In genomic region chr5:113208622-113209400, GRCm38 (mm10) we compare ENCODE assay signal across 10 mouse cellular contexts. TPM values are rescaled to one million over a fixed set of nuclear protein-coding genes. Genes with fewer than 3 reads are reported as not detected.
DNase-seq lines count a peak whose midpoint lies in the region; ATAC-seq and TF ChIP-seq lines count a peak whose summit lies in the region.
"Had no signal": no experiment of that assay in that cellular context is flagged by ENCODE, and none has a peak within 500 bp of the region (broad histone marks: within the 10 kb centered on the region; RNA-seq: fewer than 3 reads in every experiment).

No protein-coding gene starts in this region.

- TF ChIP-seq POLR2A in thymus, adult 2 months (IDR thresholded peaks at IDR 0.05; ENCODE audit: control insufficient read depth, extremely low read depth, insufficient read depth, low read length, poor library complexity) = no peak

- DNase-seq in adrenal gland, postnatal 14 days = peak; percentile 62
- no peak for DNase-seq in adrenal gland, adult 18-20 months (ENCODE audit: low spot score in 2 of 2)
- DNase-seq in brain, embryonic 18.5 days (ENCODE audit: low read depth, low spot score) = peak; percentile 43
- peak; percentile 88 for DNase-seq in gastrocnemius, adult 2 months
- DNase-seq in limb, embryonic 11.5 days (ENCODE audit: low spot score) = no peak
- no peak for DNase-seq in thymus, adult 2 months

- ATAC-seq in hindbrain, embryonic 13.5 days (ENCODE audit: low FRiP score) = peak; percentile 76
- no peak for ATAC-seq in limb, embryonic 11.5 days (ENCODE audit: insufficient number of reproducible peaks, low FRiP score, low TSS enrichment, low read depth)
- ATAC-seq in neural tube, embryonic 12.5 days (ENCODE audit: low FRiP score, low read depth) = 0 out of 2 replicates have a peak, but pooled peaks have one; percentile 39

- TF ChIP-seq CTCF in gastrocnemius, adult 2 months (IDR thresholded peaks at IDR 0.05) = no peak
- TF ChIP-seq CTCF in thymus, adult 2 months (IDR thresholded peaks at IDR 0.05; ENCODE audit: borderline replicate concordance, control insufficient read depth, extremely low read depth, insufficient read depth, low read length, poor library complexity) = no peak

- H3K9me3 ChIP-seq in hindbrain, embryonic 13.5 days = no peaks in the 10 kb centered on the region
- no peaks in the 10 kb centered on the region for H3K9me3 ChIP-seq in limb, embryonic 11.5 days (ENCODE audit: control insufficient read depth, low read length)
- no peaks in the 10 kb centered on the region for H3K9me3 ChIP-seq in neural tube, embryonic 12.5 days

- peaks cover 38% of the 10 kb centered on the region for H3K4me1 ChIP-seq in hindbrain, embryonic 13.5 days (replicated peaks)
- no peaks in the 10 kb centered on the region for H3K4me1 ChIP-seq in limb, embryonic 11.5 days (ENCODE audit: control insufficient read depth, insufficient read depth, low read length)
- peaks cover 14% of the 10 kb centered on the region for H3K4me1 ChIP-seq in neural tube, embryonic 12.5 days
- H3K4me1 ChIP-seq in thymus, adult 2 months (replicated peaks; ENCODE audit: control insufficient read depth, insufficient read depth, low read length) = no peaks in the 10 kb centered on the region; the same call in 1 of the 2 replicates

- no peak overlapping the region for H3K4me2 ChIP-seq in hindbrain, embryonic 13.5 days
- no peak overlapping the region for H3K4me2 ChIP-seq in limb, embryonic 11.5 days (ENCODE audit: low read depth, severe bottlenecking)
- H3K4me2 ChIP-seq in neural tube, embryonic 12.5 days (replicated peaks) = no peak overlapping the region

- H3K36me3 ChIP-seq in hindbrain, embryonic 13.5 days = no peaks in the 10 kb centered on the region
- no peaks in the 10 kb centered on the region for H3K36me3 ChIP-seq in limb, embryonic 11.5 days (ENCODE audit: control insufficient read depth, insufficient read depth, low read length)
- no peaks in the 10 kb centered on the region for H3K36me3 ChIP-seq in neural tube, embryonic 12.5 days
- H3K36me3 ChIP-seq in thymus, adult 2 months (ENCODE audit: control insufficient read depth, insufficient read depth, low read length) = no peaks in the 10 kb centered on the region

- peak overlapping the region; percentile 48 for H3K4me3 ChIP-seq in gastrocnemius, adult 2 months
- no peak overlapping the region for H3K4me3 ChIP-seq in hindbrain, embryonic 13.5 days
- no peak overlapping the region for H3K4me3 ChIP-seq in limb, embryonic 11.5 days (ENCODE audit: low read depth, low read length)
- no peak overlapping the region for H3K4me3 ChIP-seq in neural tube, embryonic 12.5 days
- H3K4me3 ChIP-seq in thymus, adult 2 months (ENCODE audit: control insufficient read depth, insufficient read depth, low read length) = no peak overlapping the region

- no peaks in the 10 kb centered on the region for H3K27me3 ChIP-seq in hindbrain, embryonic 13.5 days
- H3K27me3 ChIP-seq in limb, embryonic 11.5 days (ENCODE audit: control insufficient read depth, insufficient read depth, low read length) = no peaks in the 10 kb centered on the region
- no peaks in the 10 kb centered on the region for H3K27me3 ChIP-seq in neural tube, embryonic 12.5 days (replicated peaks)
- no peaks in the 10 kb centered on the region for H3K27me3 ChIP-seq in thymus, adult 2 months (ENCODE audit: control insufficient read depth, insufficient read depth, low read length)

- H3K9ac ChIP-seq in hindbrain, embryonic 13.5 days = no peak overlapping the region
- no peak overlapping the region for H3K9ac ChIP-seq in limb, embryonic 11.5 days (ENCODE audit: low read length)
- no peak overlapping the region for H3K9ac ChIP-seq in neural tube, embryonic 12.5 days

- intact Hi-C loops in gastrocnemius, adult 2 months (cut with DNase I) = no loop called here

- 33% methylated on average over 11 of the region's 11 CpGs for WGBS in hindbrain, embryonic 13.5 days
- WGBS in limb, embryonic 11.5 days = 52% methylated on average over 11 of the region's 11 CpGs
- 41% methylated on average over 11 of the region's 11 CpGs for WGBS in neural tube, embryonic 12.5 days
- WGBS in thymus, adult 2 months = 82% methylated on average over 11 of the region's 11 CpGs

- peak overlapping the region; percentile 93 for H3K27ac ChIP-seq in gastrocnemius, adult 2 months
- peak overlapping the region; percentile 80 for H3K27ac ChIP-seq in hindbrain, embryonic 13.5 days
- peak overlapping the region; percentile 21; the same call in 1 of the 2 replicates for H3K27ac ChIP-seq in limb, embryonic 11.5 days (replicated peaks; ENCODE audit: low read depth, low read length)
- no peak overlapping the region; the same call in 1 of the 2 replicates for H3K27ac ChIP-seq in neural tube, embryonic 12.5 days
- no peak overlapping the region for H3K27ac ChIP-seq in thymus, adult 2 months (ENCODE audit: control insufficient read depth, insufficient read depth, low read length)

RNA-seq across cellular contexts. Expression of gene 2900026A02Rik, which starts 12.2 kb away (rescaled TPM):
- total RNA-seq in adrenal gland, postnatal 14 days (2021) = 18.2 and 20.7 TPM in 2 replicates
- 10 to 100 TPM in 1 of 2 experiments, 1 to 10 TPM in 1; 8.8 to 12.1 TPM for total RNA-seq in adrenal gland, adult 18-20 months (2021)
- total RNA-seq in gastrocnemius, adult 2 months (2021) = 10 to 100 TPM; 19.6 to 24.6 TPM
- 2.4 and 2.7 TPM in 2 replicates for polyA plus RNA-seq in hindbrain, embryonic 13.5 days (2015; fragmentation: Nextera tagmentation; extraction: Ambion mirVana)
- 1.3 and 1.7 TPM in 2 replicates for polyA plus RNA-seq in limb, embryonic 11.5 days (2014; fragmentation: Nextera tagmentation; extraction: Ambion mirVana)
- 2.6 and 3.0 TPM in 2 replicates for polyA plus RNA-seq in neural tube, embryonic 12.5 days (2016; fragmentation: Nextera tagmentation; extraction: Ambion mirVana)
- 6.9 and 7.8 TPM in 2 replicates for polyA plus RNA-seq in thymus, adult 2 months (2012; rRNA removed)

RNA-seq across cellular contexts. Expression of gene Tmem211, which starts 17.9 kb away (rescaled TPM):
- not detected in 2 replicates for total RNA-seq in adrenal gland, postnatal 14 days (2021)
- total RNA-seq in adrenal gland, adult 18-20 months (2021) = not detected
- total RNA-seq in gastrocnemius, adult 2 months (2021) = not detected
- not detected in 2 replicates for polyA plus RNA-seq in hindbrain, embryonic 13.5 days (2015; fragmentation: Nextera tagmentation; extraction: Ambion mirVana)
- not detected in 2 replicates for polyA plus RNA-seq in limb, embryonic 11.5 days (2014; fragmentation: Nextera tagmentation; extraction: Ambion mirVana)
- polyA plus RNA-seq in neural tube, embryonic 12.5 days (2016; fragmentation: Nextera tagmentation; extraction: Ambion mirVana) = not detected in 2 replicates
- polyA plus RNA-seq in thymus, adult 2 months (2012; rRNA removed) = 0.10 TPM in 1 of 2 replicates, not detected in the other
- polyA plus RNA-seq: C2C12; frontal cortex, adult 2 months had no signal

Comparison
In these comparisons a context has a peak if more than half of its experiments do, and no peak if none do; other contexts are left out.
1. DNase-seq: peak in adrenal gland, postnatal 14 days (single experiment), brain, embryonic 18.5 days (single experiment) and gastrocnemius, adult 2 months (single experiment); none in adrenal gland, adult 18-20 months (0 of 2), limb, embryonic 11.5 days (single experiment) and thymus, adult 2 months (single experiment).
2. H3K27ac ChIP-seq: peak in gastrocnemius, adult 2 months (single experiment), hindbrain, embryonic 13.5 days (single experiment) and limb, embryonic 11.5 days (single experiment); none in neural tube, embryonic 12.5 days (single experiment) and thymus, adult 2 months (single experiment).